In genomic region chr2:121413387-121414042, GRCm38 (mm10) we compare ENCODE assay signal across 8 mouse cellular contexts. TPM values are rescaled to one million over a fixed set of nuclear protein-coding genes. Genes with fewer than 3 reads are reported as not detected.
DNase-seq lines count a peak whose midpoint lies in the region; ATAC-seq and TF ChIP-seq lines count a peak whose summit lies in the region.

TSS of gene Pdia3 (plus strand) at chr2:121413775.
TSS of gene Catsper2 (minus strand) at chr2:121413792.

- peaks cover 19% of the 10 kb centered on the region for H3K36me3 ChIP-seq in heart, embryonic 12.5 days
- peaks cover 7% of the 10 kb centered on the region; the same call in 1 of the 2 replicates for H3K36me3 ChIP-seq in kidney, postnatal 0 days (ENCODE audit: insufficient read depth, low read length)
- H3K36me3 ChIP-seq in liver, embryonic 12.5 days, result peaks cover 33% of the 10 kb centered on the region
- peaks cover 6% of the 10 kb centered on the region; the same call in 1 of the 2 replicates for H3K36me3 ChIP-seq in stomach, embryonic 15.5 days

- peak within 1 kb of the TSS; percentile 95 for H3K9ac ChIP-seq in heart, embryonic 12.5 days
- H3K9ac ChIP-seq in kidney, postnatal 0 days (ENCODE audit: low read depth, low read length), result peak within 1 kb of the TSS; percentile 99
- H3K9ac ChIP-seq in liver, embryonic 12.5 days, result peak within 1 kb of the TSS; percentile 99
- peak within 1 kb of the TSS; percentile 72 for H3K9ac ChIP-seq in stomach, embryonic 15.5 days

- peaks cover 26% of the 10 kb centered on the region for H3K4me1 ChIP-seq in heart, embryonic 12.5 days (replicated peaks)
- peaks cover 15% of the 10 kb centered on the region; the same call in 1 of the 2 replicates for H3K4me1 ChIP-seq in kidney, postnatal 0 days (replicated peaks; ENCODE audit: insufficient read depth, low read length)
- H3K4me1 ChIP-seq in liver, embryonic 12.5 days, result peaks cover 44% of the 10 kb centered on the region
- peaks cover 16% of the 10 kb centered on the region; the same call in 1 of the 2 replicates for H3K4me1 ChIP-seq in stomach, embryonic 15.5 days

- no peaks in the 10 kb centered on the region for H3K9me3 ChIP-seq in heart, embryonic 12.5 days (replicated peaks)
- H3K9me3 ChIP-seq in kidney, postnatal 0 days (replicated peaks; ENCODE audit: low read length), result no peaks in the 10 kb centered on the region
- H3K9me3 ChIP-seq in liver, embryonic 12.5 days (replicated peaks), result no peaks in the 10 kb centered on the region
- no peaks in the 10 kb centered on the region for H3K9me3 ChIP-seq in stomach, embryonic 15.5 days

- TF ChIP-seq CTCF in kidney, postnatal 0 days (IDR thresholded peaks at IDR 0.05; ENCODE audit: low read depth), result peak; percentile 58; the same call in 1 of the 2 replicates

- peak within 1 kb of the TSS; percentile 71 for H3K4me2 ChIP-seq in heart, embryonic 12.5 days
- H3K4me2 ChIP-seq in kidney, postnatal 0 days (ENCODE audit: low read length), result peak within 1 kb of the TSS; percentile 67
- peak within 1 kb of the TSS; percentile 89 for H3K4me2 ChIP-seq in liver, embryonic 12.5 days
- peak within 1 kb of the TSS; percentile 65 for H3K4me2 ChIP-seq in stomach, embryonic 15.5 days

- ATAC-seq in erythroid progenitor cell, adult 5-6 weeks (replicated peaks; ENCODE audit: low FRiP score, poor library complexity, severe bottlenecking), result peak; percentile 96
- peak; percentile 99 for ATAC-seq in heart, embryonic 12.5 days (ENCODE audit: insufficient number of reproducible peaks, low FRiP score)
- ATAC-seq in kidney, postnatal 0 days (replicated peaks; ENCODE audit: low FRiP score, low read depth), result peak; percentile 99
- peak; percentile 98 for ATAC-seq in liver, embryonic 12.5 days
- peak; percentile 99 for ATAC-seq in stomach, embryonic 15.5 days (ENCODE audit: insufficient read depth, low FRiP score, low read depth)

- peak; percentile 94 for DNase-seq in CD4-positive helper T cell, adult 2 months (ENCODE audit: low read depth, low spot score)
- peak; percentile 92 for DNase-seq in brain, embryonic 18.5 days (ENCODE audit: low read depth, low spot score)
- DNase-seq in kidney, postnatal 0 days (ENCODE audit: low spot score), result peak; percentile 98
- peak; percentile 91 to 92 for DNase-seq in natural killer cell, adult 2 months (ENCODE audit: low spot score in 2 of 2)

- peak within 1 kb of the TSS; percentile 95 for H3K4me3 ChIP-seq in heart, embryonic 12.5 days
- H3K4me3 ChIP-seq in kidney, postnatal 0 days (replicated peaks; ENCODE audit: low read depth, low read length), result peak within 1 kb of the TSS; percentile 97
- H3K4me3 ChIP-seq in liver, embryonic 12.5 days, result peak within 1 kb of the TSS; percentile 100
- peak within 1 kb of the TSS; percentile 67 for H3K4me3 ChIP-seq in stomach, embryonic 15.5 days (replicated peaks)

- WGBS in heart, embryonic 12.5 days, result under 1% methylated on average over 65 of the region's 68 CpGs
- 2% methylated on average over 61 of the region's 68 CpGs for WGBS in kidney, postnatal 0 days
- under 1% methylated on average over 64 of the region's 68 CpGs for WGBS in liver, embryonic 12.5 days (ENCODE audit: insufficient replicate concordance)
- under 1% methylated on average over 68 of the region's 68 CpGs for WGBS in stomach, embryonic 15.5 days

- H3K27ac ChIP-seq in heart, embryonic 12.5 days (ENCODE audit: poor library complexity, severe bottlenecking), result peak within 1 kb of the TSS; percentile 96
- peak within 1 kb of the TSS; percentile 99 for H3K27ac ChIP-seq in kidney, postnatal 0 days
- peak within 1 kb of the TSS; percentile 96 for H3K27ac ChIP-seq in liver, embryonic 12.5 days
- H3K27ac ChIP-seq in stomach, embryonic 15.5 days, result peak within 1 kb of the TSS; percentile 91

- no peaks in the 10 kb centered on the region for H3K27me3 ChIP-seq in heart, embryonic 12.5 days (replicated peaks)
- no peaks in the 10 kb centered on the region for H3K27me3 ChIP-seq in kidney, postnatal 0 days (ENCODE audit: insufficient read depth, low read length)
- H3K27me3 ChIP-seq in liver, embryonic 12.5 days (replicated peaks), result no peaks in the 10 kb centered on the region
- H3K27me3 ChIP-seq in stomach, embryonic 15.5 days (replicated peaks), result no peaks in the 10 kb centered on the region

RNA-seq across cellular contexts. Expression of gene Pdia3, which starts in this region (rescaled TPM):
- 95.9 and 112 TPM in 2 replicates for total RNA-seq in erythroid progenitor cell, adult 5-6 weeks (2015; ENCODE audit: low replicate concordance)
- total RNA-seq in erythroid progenitor cell, adult 5-6 weeks (2017; ENCODE audit: low replicate concordance), result 73.1 and 88.2 TPM in 2 replicates
- 643 and 651 TPM in 2 replicates for polyA plus RNA-seq in heart, embryonic 12.5 days (2016; fragmentation: Nextera tagmentation; extraction: Ambion mirVana)
- 506 and 575 TPM in 2 replicates for polyA plus RNA-seq in kidney, postnatal 0 days (2015; fragmentation: Nextera tagmentation; extraction: Ambion mirVana)
- polyA plus RNA-seq in liver, embryonic 12.5 days (2016; fragmentation: Nextera tagmentation; extraction: Ambion mirVana), result 353 and 364 TPM in 2 replicates
- 742 and 872 TPM in 2 replicates for polyA plus RNA-seq in stomach, embryonic 15.5 days (2015; fragmentation: Nextera tagmentation; extraction: Ambion mirVana)

RNA-seq across cellular contexts. Expression of gene Catsper2, which starts in this region (rescaled TPM):
- total RNA-seq in erythroid progenitor cell, adult 5-6 weeks (2015; ENCODE audit: low replicate concordance), result not detected in 2 replicates
- total RNA-seq in erythroid progenitor cell, adult 5-6 weeks (2017; ENCODE audit: low replicate concordance), result not detected in 2 replicates
- polyA plus RNA-seq in heart, embryonic 12.5 days (2016; fragmentation: Nextera tagmentation; extraction: Ambion mirVana), result 2.8 and 3.5 TPM in 2 replicates
- 1.7 and 2.4 TPM in 2 replicates for polyA plus RNA-seq in kidney, postnatal 0 days (2015; fragmentation: Nextera tagmentation; extraction: Ambion mirVana)
- polyA plus RNA-seq in liver, embryonic 12.5 days (2016; fragmentation: Nextera tagmentation; extraction: Ambion mirVana), result 0.84 and 1.0 TPM in 2 replicates
- 1.6 and 2.3 TPM in 2 replicates for polyA plus RNA-seq in stomach, embryonic 15.5 days (2015; fragmentation: Nextera tagmentation; extraction: Ambion mirVana)

Comparison
In these comparisons a context has a peak if more than half of its experiments do, and no peak if none do; other contexts are left out.
1. Peak in every context shown above with its lines: DNase-seq, ATAC-seq, H3K4me3 ChIP-seq and H3K27ac ChIP-seq.